Mouse (Mus musculus) gastrocnemius, postnatal 10 days (tissue): ENCODE results near the gene Oxct2b. TPM values are rescaled to one million over a fixed set of nuclear protein-coding genes. Genes with fewer than 3 reads are reported as not detected.
"Not testable (repeated sequence)": the region's sequence is repeated elsewhere in the genome, so short reads cannot be mapped to it uniquely, and the experiment has no call there.

Source experiments
- DNase-seq: peaks from one replicate; pipeline ENCODE4 v3.0.0; 2021; ENCODE audit warnings: mixed read lengths
- long read RNA-seq, 2 experiments: library from polyadenylated mRNA; stranded (forward); transcript quantifications; one replicate each; pipeline ENCODE4 v2.0.0; 2021
- total RNA-seq, 2 experiments: library from RNA; stranded (reverse); gene quantifications; 2 replicates each; pipeline ENCODE4 v1.2.3; 2021

The Oxct2b gene
- total RNA-seq = not detected
- long read RNA-seq, experiment 1 = 0 reads
- long read RNA-seq, experiment 2 = 0 reads

DNA sequence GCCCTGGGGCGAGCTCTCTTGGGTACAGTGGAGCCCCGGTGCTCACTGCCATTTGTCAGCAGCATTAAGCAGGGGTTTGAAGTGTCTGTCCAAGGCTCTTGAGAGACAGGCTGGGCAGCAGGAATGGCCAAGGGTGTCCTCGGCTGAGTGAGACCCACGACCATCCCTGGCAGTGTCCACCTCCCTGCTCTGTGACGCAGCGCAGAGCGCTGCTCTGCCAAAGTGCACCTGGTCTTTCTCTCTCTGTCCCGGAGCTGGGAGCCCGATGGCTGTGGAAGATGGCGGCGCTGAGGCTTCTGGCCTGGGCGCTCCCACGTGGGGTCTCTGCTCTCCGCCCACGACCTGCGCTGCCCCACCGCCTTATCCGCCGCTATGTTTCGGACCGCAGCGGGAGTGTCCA, at the start of gene Oxct2b:
TSS of gene Oxct2b (plus strand) at position 256 of the 400 bp plus-strand sequence.
- no peak for DNase-seq

GRCm38 (mm10) chr4:123068646-123069045, 47.4 kb upstream of the Oxct2b start:
- no peak for DNase-seq

DNA sequence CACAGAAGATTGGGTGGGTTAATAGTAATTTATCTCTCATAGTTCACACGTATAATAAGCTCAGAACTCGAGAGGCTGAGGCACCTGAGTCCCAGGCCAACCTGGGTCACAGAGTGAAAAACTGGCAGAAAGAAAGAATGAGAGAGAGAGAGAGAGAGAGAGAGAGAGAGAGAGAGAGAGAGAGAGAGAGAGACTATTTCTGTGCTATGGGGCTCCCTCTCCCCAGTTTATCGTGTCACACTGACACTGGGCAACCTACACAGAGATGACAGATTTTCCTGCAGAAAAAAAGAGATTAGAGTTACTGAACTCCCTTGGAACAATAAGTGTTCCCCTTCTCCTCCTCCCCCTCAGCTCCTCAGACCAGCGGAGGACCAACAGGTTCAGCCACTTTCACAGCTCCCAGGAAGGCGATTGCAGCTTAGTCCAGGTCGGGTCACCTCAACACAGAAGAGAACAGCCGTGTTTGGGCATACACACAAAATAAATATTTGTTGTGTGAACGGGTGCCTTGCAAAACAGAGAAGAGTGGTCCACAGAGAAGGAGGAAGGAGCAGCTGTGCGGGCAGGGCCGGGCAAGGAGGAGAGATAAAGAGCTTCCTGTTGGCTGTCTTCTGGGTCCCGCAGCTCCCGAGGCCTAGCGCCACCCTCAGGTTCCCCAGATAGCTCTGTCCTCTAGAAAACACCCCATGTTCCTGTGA, 44.6 kb upstream of the Oxct2b start:
- DNase-seq = peak; percentile 31

GRCm38 (mm10) chr4:123076928-123077327, 39.1 kb upstream of the Oxct2b start:
- DNase-seq = no peak

GRCm38 (mm10) chr4:123078231-123078630, 37.8 kb upstream of the Oxct2b start:
- DNase-seq = no peak

DNA sequence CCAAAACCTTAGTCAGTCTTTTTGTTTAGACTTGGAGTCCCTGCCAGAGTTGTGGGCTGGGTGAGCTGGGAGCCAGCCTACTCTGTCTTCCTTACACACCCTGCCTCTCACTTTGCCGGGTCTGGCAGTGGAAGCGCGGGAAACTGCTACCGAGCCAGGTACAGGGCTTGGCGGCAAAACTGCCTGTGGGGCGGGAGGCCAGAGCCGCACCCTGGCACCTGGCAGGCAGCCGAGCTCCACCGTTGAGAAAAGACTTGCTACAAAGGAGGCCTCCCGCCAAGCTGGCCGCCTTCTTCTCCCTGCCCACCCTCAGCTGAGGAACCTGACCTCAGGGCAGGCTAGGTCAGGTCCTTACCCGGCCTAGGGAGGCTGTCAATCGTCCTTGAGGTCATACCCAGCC, 35.3 kb upstream of the Oxct2b start:
- peak; percentile 20 for DNase-seq

DNA sequence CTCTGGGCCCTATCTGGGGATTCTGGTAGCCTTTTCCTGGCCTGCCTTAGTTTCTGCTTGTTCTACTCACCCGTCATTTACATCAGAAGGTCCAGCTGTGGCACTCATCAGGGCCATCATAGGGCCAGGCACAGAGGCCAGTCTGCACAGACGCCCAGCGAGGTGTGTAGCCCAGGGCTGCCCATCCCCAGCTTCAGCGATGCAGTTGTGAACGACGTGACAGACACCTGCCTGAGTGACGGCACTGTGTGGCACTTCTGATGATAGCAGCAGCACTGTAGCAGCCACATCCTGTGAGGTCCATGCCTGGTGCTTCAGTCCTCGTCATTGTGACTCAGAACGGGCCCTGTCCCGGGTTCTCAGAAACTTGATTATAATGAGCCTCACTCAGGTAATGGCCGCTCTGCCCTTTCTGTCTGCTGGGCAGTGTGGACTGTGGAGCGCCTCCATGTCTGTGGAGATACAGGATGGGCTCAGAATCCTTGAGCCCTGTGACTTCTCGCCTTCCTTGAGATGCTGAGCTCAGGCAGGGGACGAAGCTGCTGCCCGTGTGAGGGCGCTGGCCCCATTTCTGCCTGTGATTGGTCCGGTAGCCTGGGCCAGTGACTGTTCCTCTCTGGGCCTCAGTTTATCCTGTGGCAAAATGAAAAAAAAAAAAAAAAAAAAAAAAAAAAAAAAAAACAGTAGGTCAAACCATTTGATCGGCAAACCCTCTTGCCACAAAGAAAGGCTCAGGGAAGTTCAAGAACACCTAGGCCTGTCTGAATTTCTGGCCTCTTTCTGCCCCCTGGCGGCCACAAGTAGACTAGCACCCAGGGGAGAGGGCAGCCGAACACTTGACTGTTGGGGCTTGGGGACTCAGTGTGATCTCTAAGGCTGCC, 33.5 kb upstream of the Oxct2b start:
- peak; percentile 50 for DNase-seq

DNA sequence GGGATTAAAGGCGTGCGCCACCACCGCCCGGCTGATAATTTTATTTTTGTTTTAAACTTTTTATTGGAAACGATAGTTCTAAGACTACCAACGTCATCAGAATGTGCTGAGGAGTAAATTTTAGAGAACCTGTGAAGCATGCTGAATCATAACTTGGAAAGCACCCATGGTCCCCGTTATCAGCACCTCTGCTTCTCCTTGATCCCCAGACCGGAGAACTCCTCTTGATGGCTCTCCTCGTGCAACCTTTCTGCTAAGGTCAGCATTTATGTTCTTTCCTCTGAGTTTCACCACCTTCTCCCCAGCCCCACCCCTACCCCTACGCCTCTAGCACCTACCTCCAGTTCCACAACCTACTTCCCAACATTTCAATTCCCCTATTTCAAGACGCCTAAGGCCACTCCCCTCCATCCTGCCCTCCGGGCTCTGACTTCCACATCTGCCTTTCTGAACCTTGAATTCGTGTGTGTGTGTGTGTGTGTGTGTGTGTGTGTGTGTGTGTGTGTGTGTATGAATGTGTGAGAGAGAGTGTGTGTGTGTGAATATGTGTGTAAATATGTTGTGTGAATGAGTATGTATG, 32.7 kb upstream of the Oxct2b start:
- no peak for DNase-seq

DNA sequence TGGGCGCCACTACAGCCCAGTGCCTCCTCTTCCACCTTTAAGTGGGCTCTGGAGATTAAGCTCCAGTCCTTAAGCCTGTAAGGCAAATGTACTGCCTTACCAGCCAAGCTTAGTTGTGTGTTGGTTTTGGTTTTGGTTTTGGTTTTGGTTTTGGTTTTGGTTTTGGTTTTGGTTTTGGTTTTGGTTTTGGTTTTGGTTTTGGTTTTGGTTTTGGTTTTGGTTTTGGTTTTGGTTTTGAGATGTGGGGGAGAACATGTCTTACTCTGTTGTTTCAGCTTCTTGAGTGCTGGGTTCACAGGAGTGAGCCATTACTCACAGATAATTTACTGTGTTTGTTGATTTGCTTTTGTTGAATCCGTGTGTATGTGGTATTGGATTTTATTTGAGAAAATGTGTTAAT, 30.8 kb upstream of the Oxct2b start:
- DNase-seq = no peak

DNA sequence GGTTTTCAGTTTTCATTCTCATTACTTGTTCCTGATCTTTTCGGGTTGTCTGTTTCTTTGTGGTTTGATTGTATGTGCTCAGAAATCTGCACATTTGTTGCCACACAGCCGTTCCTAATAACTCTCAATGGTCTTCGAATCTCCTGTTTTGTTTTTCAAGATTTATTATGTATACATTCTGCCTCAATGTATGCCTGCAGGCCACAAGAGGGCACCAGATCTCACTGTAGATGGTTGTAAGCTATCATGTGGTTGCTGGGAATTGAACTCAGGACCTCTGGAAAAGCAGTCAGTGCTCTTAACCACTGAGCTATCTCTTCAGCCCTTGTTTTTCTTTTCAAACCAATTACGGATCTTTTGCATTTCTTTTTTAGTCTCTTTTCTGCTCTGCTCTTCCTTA, 29.7 kb upstream of the Oxct2b start:
- no peak for DNase-seq

- DNase-seq = no peak
Observed at GRCm38 (mm10) chr4:123092621-123093020, 23.4 kb upstream of the Oxct2b start.

DNA sequence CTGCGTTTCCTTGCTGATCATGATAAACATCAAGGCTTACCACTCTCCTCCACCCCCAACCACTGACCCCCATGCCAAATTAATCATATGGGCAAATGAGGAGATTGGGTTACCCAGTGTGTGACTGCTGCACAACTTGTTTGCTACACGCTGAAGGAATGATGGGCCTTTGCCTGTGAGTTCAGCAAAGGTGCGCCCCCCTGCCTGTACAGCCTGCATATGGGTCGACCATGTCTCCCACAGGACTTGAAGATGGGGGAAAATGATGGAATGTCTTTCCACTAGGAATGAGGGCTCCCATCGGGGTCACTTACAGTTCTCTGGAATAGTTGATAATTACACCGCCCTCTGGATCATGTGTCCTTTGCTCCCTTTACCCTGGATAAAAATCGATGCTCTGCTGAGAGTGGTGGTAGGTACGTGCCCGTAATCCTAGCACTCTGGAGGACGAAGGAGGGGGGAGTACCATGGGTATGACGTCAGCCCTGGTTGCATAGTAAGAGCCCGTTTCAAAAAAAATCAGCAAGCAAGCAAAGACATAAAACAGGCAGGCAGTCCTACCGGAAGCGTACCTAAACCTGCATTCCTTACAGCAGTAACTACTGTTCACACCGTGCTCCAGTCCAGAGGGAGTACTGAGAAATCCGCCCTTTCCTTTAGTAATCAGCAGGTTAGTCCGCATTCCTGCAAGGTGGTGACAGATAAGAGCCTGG, 22.8 kb upstream of the Oxct2b start:
- DNase-seq = no peak

DNA sequence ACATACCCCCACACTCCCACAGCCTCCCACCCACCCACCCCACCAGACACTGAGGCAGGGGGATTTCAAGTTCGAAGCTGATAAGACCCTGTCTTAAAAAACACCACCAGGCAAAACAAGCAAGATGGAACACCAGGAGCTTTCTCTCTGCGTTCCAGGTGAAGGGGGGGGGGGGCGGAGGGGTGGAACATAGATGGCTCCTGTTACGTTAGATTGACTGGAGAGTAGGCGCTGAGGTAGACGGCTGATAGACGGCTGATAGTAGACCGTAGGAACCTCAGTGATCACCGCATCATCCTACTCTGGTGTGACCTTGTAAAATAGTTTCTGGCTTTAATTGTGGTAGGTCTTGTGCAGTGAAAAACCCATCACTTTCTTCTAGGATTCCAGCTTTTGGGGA, 22.2 kb upstream of the Oxct2b start:
- DNase-seq = no peak

DNA sequence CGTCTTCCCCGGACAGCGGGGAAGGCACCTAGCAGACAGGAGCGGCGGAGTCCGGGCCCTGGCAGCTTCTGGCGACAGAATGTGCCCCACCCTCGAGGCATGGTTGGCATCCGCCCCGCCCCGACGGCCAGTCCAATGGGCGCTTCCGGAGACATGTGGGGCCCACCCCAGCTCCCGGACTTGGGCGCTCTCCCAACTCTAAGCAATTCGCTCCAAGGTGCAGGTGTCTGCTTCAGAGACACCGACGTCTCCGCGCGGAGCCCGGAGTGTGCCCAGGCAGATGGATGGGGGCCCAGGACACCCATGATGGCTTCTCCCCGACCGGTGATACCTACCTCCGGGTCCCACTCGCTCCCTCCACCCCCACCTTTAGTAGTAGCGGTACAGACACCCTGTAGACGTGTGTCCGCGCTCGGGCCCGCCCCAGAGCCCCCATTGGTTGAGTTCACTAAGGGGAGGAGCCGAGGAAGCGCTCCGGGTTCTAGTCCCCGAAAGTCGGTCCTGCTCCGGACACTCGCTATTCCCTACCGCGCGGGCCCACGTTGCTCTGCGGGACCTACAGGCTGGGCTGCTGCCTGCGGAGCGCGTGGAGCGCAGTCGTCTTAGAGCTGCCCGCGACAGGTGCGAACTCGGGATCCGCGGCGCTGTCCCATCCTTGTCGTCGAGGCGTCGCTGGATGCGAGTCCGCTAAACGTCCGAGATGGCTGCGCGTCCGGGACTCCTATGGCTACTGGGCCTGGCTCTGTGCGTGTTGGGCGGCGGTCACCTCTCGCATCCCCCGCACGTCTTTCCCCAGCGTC, 11.2 kb upstream of the Oxct2b start, which contains the start of gene Bmp8b:
TSS of gene Bmp8b (plus strand) at position 515 of the 800 bp plus-strand sequence.
- peak; percentile 12 for DNase-seq

GRCm38 (mm10) chr4:123105451-123105790, 10.6 kb upstream of the Oxct2b start:
- DNase-seq = no peak

DNA sequence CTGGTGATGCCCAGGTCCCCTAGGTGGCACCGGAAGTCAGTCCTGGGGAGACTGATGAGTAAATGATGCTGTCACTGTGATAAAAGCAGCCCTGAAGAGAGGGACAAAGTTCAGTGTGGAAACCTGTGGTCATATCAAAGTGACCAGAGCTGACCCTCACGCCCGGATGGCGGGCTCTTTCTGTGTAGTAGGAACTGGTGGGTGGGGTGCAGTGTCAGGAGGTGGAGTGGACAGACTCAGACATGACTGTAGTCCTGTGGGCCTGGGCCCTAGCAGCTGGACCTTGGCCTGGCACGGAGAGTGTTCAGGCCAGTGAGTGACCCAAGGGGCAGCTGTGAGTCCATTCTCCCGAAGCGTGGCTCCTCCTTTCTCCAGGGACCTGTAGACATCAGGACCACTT, 10.1 kb upstream of the Oxct2b start:
- not testable (repeated sequence) for DNase-seq

GRCm38 (mm10) chr4:123106864-123107263, 9.2 kb upstream of the Oxct2b start:
- DNase-seq = no peak

DNA sequence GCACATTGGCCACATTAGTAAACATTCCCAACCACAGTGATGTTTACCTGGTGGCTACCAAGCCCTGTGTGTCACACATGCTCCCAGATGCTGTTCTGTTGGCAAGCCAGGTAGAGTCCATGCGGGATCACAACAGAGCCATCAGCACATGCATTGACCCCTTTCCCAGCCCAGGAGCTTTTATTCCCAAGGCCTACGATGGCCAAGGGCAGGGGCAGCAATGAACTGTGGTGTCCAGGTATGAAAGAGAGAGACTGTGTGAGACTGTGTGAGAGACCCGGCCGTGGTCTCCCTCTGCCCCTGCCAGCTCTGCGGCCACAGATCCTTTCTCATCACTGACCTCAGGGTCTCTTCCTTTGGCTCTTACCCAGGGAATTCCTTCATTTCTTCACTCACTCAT, 8.0 kb upstream of the Oxct2b start:
- no peak for DNase-seq

- no peak for DNase-seq
Observed at GRCm38 (mm10) chr4:123110751-123111150, 5.3 kb upstream of the Oxct2b start.

GRCm38 (mm10) chr4:123111275-123111983, 4.6 kb upstream of the Oxct2b start:
- not testable (repeated sequence) for DNase-seq

DNA sequence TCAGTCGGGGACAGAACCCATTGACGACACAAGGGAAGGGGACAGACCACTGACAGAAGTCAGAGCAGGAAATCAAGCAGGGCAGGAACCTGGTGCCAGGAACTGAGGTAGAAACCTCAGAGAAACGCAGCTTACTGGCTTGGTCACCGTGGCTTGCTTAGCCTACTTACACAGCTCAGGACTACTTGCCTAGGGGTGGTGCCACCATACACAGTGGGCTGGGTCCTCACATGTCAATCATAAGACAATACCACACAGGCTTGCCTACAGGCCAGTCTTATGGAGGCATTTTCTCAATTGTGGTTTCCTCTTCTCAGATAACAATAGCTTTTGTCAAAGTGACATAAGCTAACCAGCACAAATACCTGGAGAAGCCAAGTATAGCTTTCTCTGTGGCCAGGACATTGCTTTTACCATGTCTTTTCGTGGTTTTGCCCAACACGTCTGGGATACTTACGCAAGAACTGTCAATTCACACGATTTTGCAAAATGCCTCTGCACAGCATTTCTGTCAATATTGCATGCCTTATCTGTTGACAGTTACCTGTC, 3.8 kb upstream of the Oxct2b start:
- DNase-seq = no peak
